Mouse (Mus musculus) C2C12 (cell line): ENCODE results near the gene Pih1d1.

ENCODE experiments used
- CEBPB ChIP-seq: IDR thresholded peaks from one replicate; pipeline ENCODE4 v1.6.1; 2011; ENCODE audit warnings: low read depth, mild to moderate bottlenecking, control low read depth, moderate library complexity
- MYOD1 ChIP-seq: IDR thresholded peaks from one replicate; pipeline ENCODE4 v1.6.1; 2011; ENCODE audit warnings: low read depth; ENCODE audit not compliant: control insufficient read depth, insufficient read length

DNA sequence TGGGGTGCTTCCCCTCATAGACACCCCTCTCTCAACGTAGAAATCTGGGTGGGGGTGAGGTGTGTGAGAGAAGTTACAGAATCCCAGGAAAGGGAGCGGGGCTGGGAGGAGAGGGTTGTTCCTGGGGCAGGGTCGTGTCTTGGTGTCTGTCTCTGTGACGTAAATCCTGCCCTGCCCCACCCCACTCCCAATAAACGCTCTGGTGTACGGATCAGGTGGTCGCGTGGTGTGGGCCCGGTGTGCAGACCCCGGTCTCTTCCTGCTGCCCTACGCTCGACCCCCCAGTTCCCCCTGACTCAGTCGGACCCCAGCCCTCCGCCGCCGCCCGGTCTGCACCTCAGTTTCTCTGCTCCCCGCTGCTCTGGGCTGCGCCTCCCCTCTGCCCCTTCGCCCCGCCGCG, 21.8 kb downstream of the Pih1d1 start:
- TF ChIP-seq MYOD1: no peak
- TF ChIP-seq CEBPB: no peak
